Mouse (Mus musculus): ENCODE measurements around the gene Mfap1b. TPM values are rescaled to one million over a fixed set of nuclear protein-coding genes. Genes with fewer than 3 reads are reported as not detected.

Mfap1b gene
- total and polyA plus RNA-seq, 2 experiments: 1.7 to 9.0 TPM

- TF ChIP-seq CTCF (IDR thresholded peaks at IDR 0.05; ENCODE audit: low read depth, low read length): no peak
- no peak for TF ChIP-seq POLR2A (IDR thresholded peaks at IDR 0.05; ENCODE audit: extremely low read depth, insufficient read depth, low read length)
- no peak overlapping the region for H3K27ac ChIP-seq (replicated peaks; ENCODE audit: insufficient read depth, low read depth, low read length)
- H3K4me3 ChIP-seq (ENCODE audit: insufficient read depth, low read depth, low read length): no peak overlapping the region
- no peak for DNase-seq (ENCODE audit: extremely low read depth, low read depth, low spot score)
- H3K36me3 ChIP-seq (ENCODE audit: control insufficient read depth, insufficient read depth, low read length): peaks cover 8% of the 10 kb centered on the region; the same call in 1 of the 2 replicates
- H3K27me3 ChIP-seq (ENCODE audit: control insufficient read depth, insufficient read depth, low read length): no peaks in the 10 kb centered on the region
- no peak overlapping the region for H3K9ac ChIP-seq (ENCODE audit: low read depth, low read length)
- peaks cover 9% of the 10 kb centered on the region; the same call in 1 of the 2 replicates for H3K79me2 ChIP-seq (ENCODE audit: control insufficient read depth, insufficient read depth, low read length)
- peaks cover 7% of the 10 kb centered on the region for H3K4me1 ChIP-seq (ENCODE audit: control insufficient read depth, insufficient read depth, low read length)
- WGBS: 94% methylated on average over 3 of the region's 3 CpGs
Observed at GRCm38 (mm10) chr2:121447006-121447405, 26.9 kb downstream of the Mfap1b start.

DNA sequence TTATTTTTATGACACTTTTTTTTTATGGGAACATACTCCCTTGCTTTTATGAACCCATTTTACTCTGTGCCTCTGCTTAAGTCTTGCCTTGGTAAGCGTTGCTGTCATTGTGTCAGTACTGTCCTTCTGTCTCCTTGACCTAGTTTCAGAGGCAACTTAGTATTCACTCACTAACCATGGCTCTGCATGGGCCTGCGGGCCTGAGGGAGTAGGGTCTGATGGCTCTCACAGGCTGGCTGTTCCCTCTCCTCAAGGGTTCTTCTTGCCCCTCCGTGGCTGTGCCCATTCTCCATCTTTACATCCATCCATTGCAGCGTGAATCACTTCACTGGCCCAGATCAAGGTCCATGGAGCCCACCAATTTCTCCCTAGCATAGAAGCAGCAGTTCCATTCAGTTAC lies 27.4 kb downstream of the Mfap1b start:
- WGBS: 92% methylated on average over 4 of the region's 4 CpGs

GRCm38 (mm10) chr2:121445117-121445516 lies 28.8 kb downstream of the Mfap1b start:
- H3K9ac ChIP-seq (ENCODE audit: low read depth, low read length): no peak overlapping the region
- no peak for DNase-seq (ENCODE audit: extremely low read depth, low read depth, low spot score)
- no peak for TF ChIP-seq POLR2A (IDR thresholded peaks at IDR 0.05; ENCODE audit: extremely low read depth, insufficient read depth, low read length)
- TF ChIP-seq CTCF (IDR thresholded peaks at IDR 0.05; ENCODE audit: low read depth, low read length): no peak
- 88% methylated on average over 3 of the region's 3 CpGs for WGBS
- no peak overlapping the region for H3K27ac ChIP-seq (replicated peaks; ENCODE audit: insufficient read depth, low read depth, low read length)
- H3K4me1 ChIP-seq (ENCODE audit: control insufficient read depth, insufficient read depth, low read length): peaks cover 10% of the 10 kb centered on the region
- no peaks in the 10 kb centered on the region for H3K27me3 ChIP-seq (ENCODE audit: control insufficient read depth, insufficient read depth, low read length)
- peaks cover 9% of the 10 kb centered on the region; the same call in 1 of the 2 replicates for H3K79me2 ChIP-seq (ENCODE audit: control insufficient read depth, insufficient read depth, low read length)
- H3K36me3 ChIP-seq (ENCODE audit: control insufficient read depth, insufficient read depth, low read length): no peaks in the 10 kb centered on the region
- H3K4me3 ChIP-seq (ENCODE audit: insufficient read depth, low read depth, low read length): no peak overlapping the region

More for the DNA sequence above, 27.4 kb downstream of the Mfap1b start:
- Histone ChIP-seq H3K9ac (ENCODE audit: low read depth, low read length) (no peak overlapping the region), H3K4me1 (ENCODE audit: control insufficient read depth, insufficient read depth, low read length) (peaks cover 9% of the 10 kb centered on the region), H3K4me3 (ENCODE audit: insufficient read depth, low read depth, low read length) (no peak overlapping the region), H3K79me2 (ENCODE audit: control insufficient read depth, insufficient read depth, low read length) (peaks cover 9% of the 10 kb centered on the region; the same call in 1 of the 2 replicates), H3K36me3 (ENCODE audit: control insufficient read depth, insufficient read depth, low read length) (peaks cover 7% of the 10 kb centered on the region; the same call in 1 of the 2 replicates), H3K27ac (replicated peaks; ENCODE audit: insufficient read depth, low read depth, low read length) (no peak overlapping the region), H3K27me3 (ENCODE audit: control insufficient read depth, insufficient read depth, low read length) (no peaks in the 10 kb centered on the region)
- TF ChIP-seq CTCF (IDR thresholded peaks at IDR 0.05; ENCODE audit: low read depth, low read length) (no peak), POLR2A (IDR thresholded peaks at IDR 0.05; ENCODE audit: extremely low read depth, insufficient read depth, low read length) (no peak)
- DNase-seq (ENCODE audit: extremely low read depth, low read depth, low spot score): no peak

GRCm38 (mm10) chr2:121444178-121444577 lies 29.7 kb downstream of the Mfap1b start, which contains the start of gene Ell3:
Gene Ell3 (minus strand): TSS chr2:121444278.
- H3K27me3 ChIP-seq (ENCODE audit: control insufficient read depth, insufficient read depth, low read length): no peaks in the 10 kb centered on the region
- H3K27ac ChIP-seq (replicated peaks; ENCODE audit: insufficient read depth, low read depth, low read length): no peak within 1 kb of the TSS
- no peaks in the 10 kb centered on the region for H3K79me2 ChIP-seq (ENCODE audit: control insufficient read depth, insufficient read depth, low read length)
- DNase-seq (ENCODE audit: extremely low read depth, low read depth, low spot score): no peak
- H3K9ac ChIP-seq (ENCODE audit: low read depth, low read length): no peak within 1 kb of the TSS
- TF ChIP-seq CTCF (IDR thresholded peaks at IDR 0.05; ENCODE audit: low read depth, low read length) (no peak), POLR2A (IDR thresholded peaks at IDR 0.05; ENCODE audit: extremely low read depth, insufficient read depth, low read length) (no peak)
- peaks cover 2% of the 10 kb centered on the region; the same call in 1 of the 2 replicates for H3K36me3 ChIP-seq (ENCODE audit: control insufficient read depth, insufficient read depth, low read length)
- WGBS: 100% methylated on average over 1 of the region's 1 CpGs
- peaks cover 12% of the 10 kb centered on the region for H3K4me1 ChIP-seq (ENCODE audit: control insufficient read depth, insufficient read depth, low read length)
- H3K4me3 ChIP-seq (ENCODE audit: insufficient read depth, low read depth, low read length): no peak within 1 kb of the TSS

DNA sequence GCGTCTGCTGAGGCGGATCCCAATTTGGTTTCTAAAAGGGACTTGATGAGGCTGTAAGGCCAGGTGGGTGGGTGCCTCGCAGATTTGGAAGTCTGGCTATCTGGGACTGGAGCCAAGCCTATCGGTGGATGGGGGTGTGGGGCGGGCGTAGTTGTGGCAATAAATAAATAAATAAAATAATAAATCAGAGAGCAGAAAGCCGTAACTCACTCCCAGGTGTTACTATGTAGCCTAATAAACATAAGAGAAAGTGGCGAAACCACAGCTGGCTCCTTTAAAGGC lies 30.9 kb downstream of the Mfap1b start:
- Histone ChIP-seq H3K27me3 (ENCODE audit: control insufficient read depth, insufficient read depth, low read length) (no peaks in the 10 kb centered on the region), H3K9ac (ENCODE audit: low read depth, low read length) (peak overlapping the region; percentile 61), H3K79me2 (ENCODE audit: control insufficient read depth, insufficient read depth, low read length) (no peaks in the 10 kb centered on the region), H3K27ac (replicated peaks; ENCODE audit: insufficient read depth, low read depth, low read length) (peak overlapping the region; percentile 30), H3K4me1 (ENCODE audit: control insufficient read depth, insufficient read depth, low read length) (peaks cover 12% of the 10 kb centered on the region), H3K4me3 (ENCODE audit: insufficient read depth, low read depth, low read length) (peak overlapping the region; percentile 40), H3K36me3 (ENCODE audit: control insufficient read depth, insufficient read depth, low read length) (peaks cover 11% of the 10 kb centered on the region)
- TF ChIP-seq CTCF (IDR thresholded peaks at IDR 0.05; ENCODE audit: low read depth, low read length) (no peak), POLR2A (IDR thresholded peaks at IDR 0.05; ENCODE audit: extremely low read depth, insufficient read depth, low read length) (no peak)
- WGBS: 6% methylated on average over 8 of the region's 8 CpGs
- no peak for DNase-seq (ENCODE audit: extremely low read depth, low read depth, low spot score)

DNA sequence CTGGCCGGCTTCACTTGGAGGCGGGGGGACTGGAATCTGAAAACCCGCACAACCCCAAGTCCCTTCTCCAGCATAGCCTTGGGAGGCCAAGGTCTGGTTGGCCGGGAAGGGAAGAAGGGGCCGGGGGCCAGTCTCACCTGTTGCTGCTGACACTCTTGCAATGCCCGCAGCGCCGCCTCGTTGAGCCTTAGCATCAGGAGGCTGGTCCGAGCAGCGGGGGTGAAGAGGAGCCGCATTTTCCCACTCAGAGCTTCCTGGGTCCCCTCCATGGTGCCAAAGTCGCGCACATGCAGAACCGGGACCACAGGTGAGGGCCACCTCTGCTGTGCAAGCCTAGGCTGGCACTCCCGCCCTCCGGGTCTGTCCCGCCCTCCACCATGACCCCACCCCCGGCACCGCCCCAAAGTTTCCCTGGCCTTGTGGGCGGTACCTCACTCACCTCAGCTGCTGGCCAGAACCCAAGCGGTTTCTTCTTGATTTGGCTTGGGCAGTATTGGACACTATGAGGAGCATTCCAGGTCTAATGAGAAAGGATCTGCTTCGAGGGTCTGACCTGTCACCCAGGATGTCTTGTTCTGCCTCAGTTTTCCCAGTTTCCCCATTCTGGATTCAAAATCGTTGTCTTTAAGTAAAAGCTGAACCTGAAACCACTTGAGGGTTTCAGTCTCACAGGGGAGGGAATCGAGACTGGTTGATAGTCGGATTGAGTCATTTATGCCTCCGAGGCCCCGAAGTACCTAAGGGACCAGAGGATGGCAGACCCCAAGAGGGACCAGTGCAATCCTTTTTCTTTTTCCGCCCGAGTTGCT lies 31.4 kb downstream of the Mfap1b start:
- H3K9ac ChIP-seq (ENCODE audit: low read depth, low read length): peak overlapping the region; percentile 61
- TF ChIP-seq POLR2A (IDR thresholded peaks at IDR 0.05; ENCODE audit: extremely low read depth, insufficient read depth, low read length) (no peak), CTCF (IDR thresholded peaks at IDR 0.05; ENCODE audit: low read depth, low read length) (no peak)
- peak overlapping the region; percentile 54 for H3K4me3 ChIP-seq (ENCODE audit: insufficient read depth, low read depth, low read length)
- peaks cover 16% of the 10 kb centered on the region for H3K36me3 ChIP-seq (ENCODE audit: control insufficient read depth, insufficient read depth, low read length)
- H3K27ac ChIP-seq (replicated peaks; ENCODE audit: insufficient read depth, low read depth, low read length): peak overlapping the region; percentile 30
- peak; percentile 79 for DNase-seq (ENCODE audit: extremely low read depth, low read depth, low spot score)
- H3K4me1 ChIP-seq (ENCODE audit: control insufficient read depth, insufficient read depth, low read length): peaks cover 12% of the 10 kb centered on the region; the same call in 1 of the 2 replicates
- H3K27me3 ChIP-seq (ENCODE audit: control insufficient read depth, insufficient read depth, low read length): no peaks in the 10 kb centered on the region
- 1% methylated on average over 30 of the region's 30 CpGs for WGBS
- H3K79me2 ChIP-seq (ENCODE audit: control insufficient read depth, insufficient read depth, low read length): no peaks in the 10 kb centered on the region
